Mouse (Mus musculus): ENCODE measurements at regions not wholly inside any gene's neighbourhood (a gene's known extent, or its start where the extent isn't known, plus 50 kb on each side); places are given as distances from the start of the nearest gene placed in this dataset.

GRCm38 (mm10) chr9:101596898-101597297, 264.7 kb upstream of the 9630041A04Rik start:
- Histone ChIP-seq H3K4me3 (ENCODE audit: insufficient read depth in 1 of 2, low read depth in 2 of 2, low read length in 2 of 2) (no peak overlapping the region), H3K9ac (replicated peaks) (no peak overlapping the region), H3K9me3 (ENCODE audit: control insufficient read depth, low read length) (no peaks in the 10 kb centered on the region), H3K27ac (no peak overlapping the region), H3K4me2 (ENCODE audit: low read depth) (no peak overlapping the region), H3K36me3 (replicated peaks; ENCODE audit: control insufficient read depth, insufficient read depth, low read depth) (no peaks in the 10 kb centered on the region), H3K4me1 (replicated peaks; ENCODE audit: control insufficient read depth in 2 of 2, insufficient read depth in 2 of 2, low read length in 1 of 2) (no peaks in the 10 kb centered on the region), H3K27me3 (ENCODE audit: control insufficient read depth, insufficient read depth, low read length) (no peaks in the 10 kb centered on the region)
- DNase-seq (ENCODE audit: low read depth in 3 of 3, low spot score in 3 of 3) = no peak
- no peak for ATAC-seq (ENCODE audit: insufficient read depth)
- no peak for TF ChIP-seq EP300 (IDR thresholded peaks at IDR 0.05; ENCODE audit: low read depth)
- TF ChIP-seq CTCF (IDR thresholded peaks at IDR 0.05; ENCODE audit: low read depth) = no peak
- 52% methylated on average over 3 of the region's 3 CpGs for WGBS (ENCODE audit: insufficient replicate concordance)

- ATAC-seq (ENCODE audit: insufficient read depth) (no peak), DNase-seq (ENCODE audit: low read depth in 3 of 3, low spot score in 3 of 3) (no peak)
- 63% methylated on average over 14 of the region's 14 CpGs for WGBS (ENCODE audit: insufficient replicate concordance)
Measured at GRCm38 (mm10) chr9:101595101-101595650, 266.5 kb upstream of the 9630041A04Rik start.

DNA sequence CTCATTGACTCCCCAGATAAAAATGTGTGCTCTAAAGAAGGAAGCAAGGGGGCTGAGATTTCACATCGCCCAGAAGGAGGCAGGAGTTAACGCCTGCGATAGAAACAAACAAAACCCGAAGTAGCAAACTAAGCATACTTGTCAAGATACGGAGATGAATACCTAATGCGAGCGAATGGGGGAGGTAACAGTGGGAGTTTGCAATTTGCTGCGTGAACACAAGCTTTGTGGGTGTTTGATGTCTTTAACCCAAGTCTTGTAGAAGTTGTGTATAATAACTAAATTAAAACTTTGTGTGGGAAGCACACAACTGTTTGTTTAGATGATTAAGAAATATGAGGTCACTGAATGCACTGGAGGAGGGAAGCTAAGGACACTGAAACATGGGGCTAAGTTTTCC, 269.0 kb upstream of the 9630041A04Rik start:
- Histone ChIP-seq H3K27me3 (ENCODE audit: control insufficient read depth, insufficient read depth, low read length) (no peaks in the 10 kb centered on the region), H3K36me3 (replicated peaks; ENCODE audit: control insufficient read depth, insufficient read depth, low read depth) (no peaks in the 10 kb centered on the region), H3K4me3 (ENCODE audit: insufficient read depth in 1 of 2, low read depth in 2 of 2, low read length in 2 of 2) (no peak overlapping the region), H3K27ac (no peak overlapping the region), H3K4me1 (replicated peaks; ENCODE audit: control insufficient read depth in 2 of 2, insufficient read depth in 2 of 2, low read length in 1 of 2) (no peaks in the 10 kb centered on the region), H3K4me2 (ENCODE audit: low read depth) (no peak overlapping the region), H3K9ac (replicated peaks) (no peak overlapping the region), H3K9me3 (ENCODE audit: control insufficient read depth, low read length) (no peaks in the 10 kb centered on the region)
- 54% methylated on average over 8 of the region's 8 CpGs for WGBS (ENCODE audit: insufficient replicate concordance)
- ATAC-seq (ENCODE audit: insufficient read depth) (no peak), DNase-seq (ENCODE audit: low read depth in 3 of 3, low spot score in 3 of 3) (no peak)
- TF ChIP-seq EP300 (IDR thresholded peaks at IDR 0.05; ENCODE audit: low read depth) (no peak), CTCF (IDR thresholded peaks at IDR 0.05; ENCODE audit: low read depth) (no peak)

More at GRCm38 (mm10) chr9:101595101-101595650, 266.5 kb upstream of the 9630041A04Rik start:
- no peak overlapping the region for H3K9ac ChIP-seq (replicated peaks)
- no peaks in the 10 kb centered on the region for H3K9me3 ChIP-seq (ENCODE audit: control insufficient read depth, low read length)
- no peaks in the 10 kb centered on the region for H3K4me1 ChIP-seq (replicated peaks; ENCODE audit: control insufficient read depth in 2 of 2, insufficient read depth in 2 of 2, low read length in 1 of 2)
- no peak overlapping the region for H3K27ac ChIP-seq
- H3K4me3 ChIP-seq (ENCODE audit: insufficient read depth in 1 of 2, low read depth in 2 of 2, low read length in 2 of 2) = no peak overlapping the region
- H3K27me3 ChIP-seq (ENCODE audit: control insufficient read depth, insufficient read depth, low read length) = no peaks in the 10 kb centered on the region
- H3K36me3 ChIP-seq (replicated peaks; ENCODE audit: control insufficient read depth, insufficient read depth, low read depth) = no peaks in the 10 kb centered on the region
- H3K4me2 ChIP-seq (ENCODE audit: low read depth) = no peak overlapping the region
- no peak for TF ChIP-seq CTCF (IDR thresholded peaks at IDR 0.05; ENCODE audit: low read depth)
- no peak for TF ChIP-seq EP300 (IDR thresholded peaks at IDR 0.05; ENCODE audit: low read depth)

DNA sequence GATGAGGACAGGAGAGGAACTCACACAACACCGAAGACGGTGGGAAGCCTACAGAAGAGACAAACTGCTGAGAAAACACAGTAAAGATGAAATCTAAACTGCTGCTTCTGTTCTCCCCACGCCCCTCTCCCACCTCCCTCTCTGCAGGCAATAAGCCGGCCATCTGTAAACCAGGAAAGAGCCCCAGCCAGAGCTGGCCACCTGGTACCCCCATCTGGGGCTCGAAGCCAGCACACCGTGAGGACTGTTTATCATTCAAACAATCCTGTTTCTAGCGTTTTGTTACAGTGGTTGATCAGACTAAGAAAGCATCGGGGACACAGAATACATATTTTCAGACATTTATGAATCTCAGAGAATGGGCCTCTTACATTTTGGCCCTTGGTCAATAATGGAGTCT, 270.0 kb upstream of the 9630041A04Rik start:
- 59% methylated on average over 8 of the region's 8 CpGs for WGBS (ENCODE audit: insufficient replicate concordance)
- H3K9me3 ChIP-seq (ENCODE audit: control insufficient read depth, low read length) = no peaks in the 10 kb centered on the region
- no peak for ATAC-seq (ENCODE audit: insufficient read depth)
- no peak overlapping the region for H3K4me3 ChIP-seq (ENCODE audit: insufficient read depth in 1 of 2, low read depth in 2 of 2, low read length in 2 of 2)
- no peaks in the 10 kb centered on the region for H3K36me3 ChIP-seq (replicated peaks; ENCODE audit: control insufficient read depth, insufficient read depth, low read depth)
- H3K9ac ChIP-seq (replicated peaks) = no peak overlapping the region
- no peak overlapping the region for H3K4me2 ChIP-seq (ENCODE audit: low read depth)
- H3K27ac ChIP-seq = no peak overlapping the region
- TF ChIP-seq EP300 (IDR thresholded peaks at IDR 0.05; ENCODE audit: low read depth) = no peak
- no peak for TF ChIP-seq CTCF (IDR thresholded peaks at IDR 0.05; ENCODE audit: low read depth)
- no peak for DNase-seq (ENCODE audit: low read depth in 3 of 3, low spot score in 3 of 3)
- H3K27me3 ChIP-seq (ENCODE audit: control insufficient read depth, insufficient read depth, low read length) = no peaks in the 10 kb centered on the region
- no peaks in the 10 kb centered on the region for H3K4me1 ChIP-seq (replicated peaks; ENCODE audit: control insufficient read depth in 2 of 2, insufficient read depth in 2 of 2, low read length in 1 of 2)

DNA sequence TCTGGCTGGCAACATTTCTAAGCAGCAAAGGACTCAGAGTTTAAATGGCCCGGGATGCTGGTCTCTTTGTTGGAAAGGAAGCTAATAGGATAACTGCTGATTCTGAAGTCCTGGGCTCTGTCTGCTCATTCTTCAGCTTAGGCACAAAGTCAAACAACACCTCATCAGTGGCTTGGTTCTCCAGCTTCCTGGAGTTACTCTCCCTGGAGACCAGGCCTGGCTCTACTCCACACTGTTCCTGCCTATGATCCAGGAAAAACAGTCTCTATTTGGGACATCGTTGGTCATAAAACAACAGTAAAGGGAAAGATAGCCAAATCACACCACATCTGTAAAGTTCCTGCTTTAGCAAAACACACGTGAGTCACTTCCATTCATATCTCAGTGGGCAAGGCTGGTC, 271.3 kb upstream of the 9630041A04Rik start:
- H3K27ac ChIP-seq = no peak overlapping the region
- ATAC-seq (ENCODE audit: insufficient read depth) (no peak), DNase-seq (ENCODE audit: low read depth in 3 of 3, low spot score in 3 of 3) (no peak)
- no peak overlapping the region for H3K4me3 ChIP-seq (ENCODE audit: insufficient read depth in 1 of 2, low read depth in 2 of 2, low read length in 2 of 2)
- H3K27me3 ChIP-seq (ENCODE audit: control insufficient read depth, insufficient read depth, low read length) = no peaks in the 10 kb centered on the region
- H3K4me2 ChIP-seq (ENCODE audit: low read depth) = no peak overlapping the region
- no peaks in the 10 kb centered on the region for H3K36me3 ChIP-seq (replicated peaks; ENCODE audit: control insufficient read depth, insufficient read depth, low read depth)
- no peaks in the 10 kb centered on the region for H3K4me1 ChIP-seq (replicated peaks; ENCODE audit: control insufficient read depth in 2 of 2, insufficient read depth in 2 of 2, low read length in 1 of 2)
- H3K9me3 ChIP-seq (ENCODE audit: control insufficient read depth, low read length) = no peaks in the 10 kb centered on the region
- H3K9ac ChIP-seq (replicated peaks) = no peak overlapping the region
- WGBS (ENCODE audit: insufficient replicate concordance) = 49% methylated on average over 3 of the region's 3 CpGs
- TF ChIP-seq CTCF (IDR thresholded peaks at IDR 0.05; ENCODE audit: low read depth) = no peak

All from liver, embryonic 14.5 days (tissue).